Mouse (Mus musculus) intestine, postnatal 0 days (tissue): ENCODE results near the gene Pdcd11. TPM values are rescaled to one million over a fixed set of nuclear protein-coding genes. Genes with fewer than 3 reads are reported as not detected.

ENCODE experiments used
- ATAC-seq: fragments of 200-750 bp; cut with Nextera tagmentation; 2 replicates; pipeline ENCODE4 v1.8.0; 2017; ENCODE audit warnings: mild to moderate bottlenecking, moderate TSS enrichment, moderate library complexity
- H3K27ac ChIP-seq: fragments of 300-500 bp; sonication (generic); 2 replicates; pipeline ENCODE4 v1.5.1; 2014; ENCODE audit warnings: mild to moderate bottlenecking, low read depth, low read length, moderate library complexity
- H3K27me3 ChIP-seq: fragments of 300-500 bp; sonication (generic); replicated peaks from 2 replicates; pipeline ENCODE4 v1.6.1; 2014; ENCODE audit warnings: low read length, mixed read lengths; ENCODE audit not compliant: control insufficient read depth, insufficient read depth
- H3K36me3 ChIP-seq: fragments of 300-500 bp; sonication (generic); 2 replicates; pipeline ENCODE4 v1.6.1; 2014; ENCODE audit warnings: mild to moderate bottlenecking, moderate library complexity; ENCODE audit not compliant: control insufficient read depth, insufficient read depth
- H3K4me1 ChIP-seq: fragments of 300-500 bp; sonication (generic); replicated peaks from 2 replicates; pipeline ENCODE4 v1.6.1; 2014; ENCODE audit warnings: antibody characterized with exemption, low read length, mixed read lengths; ENCODE audit not compliant: control insufficient read depth, insufficient read depth
- H3K4me2 ChIP-seq: fragments of 300-500 bp; sonication (generic); replicated peaks from 2 replicates; pipeline ENCODE4 v1.6.1; 2014; ENCODE audit warnings: low read depth, mild to moderate bottlenecking, moderate library complexity
- H3K4me3 ChIP-seq: fragments of 300-500 bp; sonication (generic); 2 replicates; pipeline ENCODE4 v1.5.1; 2014; ENCODE audit warnings: low read depth, low read length
- H3K9ac ChIP-seq: fragments of 300-500 bp; sonication (generic); 2 replicates; pipeline ENCODE4 v1.6.1; 2014; ENCODE audit warnings: mild to moderate bottlenecking, low read depth, low read length
- H3K9me3 ChIP-seq: fragments of 300-500 bp; sonication (generic); 2 replicates; pipeline ENCODE4 v1.6.1; 2016; ENCODE audit warnings: mixed run types; ENCODE audit not compliant: control insufficient read depth
- CTCF ChIP-seq: sonication (generic); IDR thresholded peaks from 2 replicates; pipeline ENCODE4 v1.5.1; 2016; ENCODE audit warnings: low read depth, mild to moderate bottlenecking, control low read depth, antibody characterized with exemption, moderate library complexity
- WGBS: fragments of 180-500 bp; shearing (Covaris S2); extraction: QIAGEN DNeasy Blood & Tissue Kit; methylation state at CpG from one replicate; pipeline ENCODE4 v1.1.7; 2014; 5-methylcytosine and 5-hydroxymethylcytosine counted together
- polyA plus RNA-seq: library from polyadenylated mRNA; unstranded; fragments of >200 nt; fragmentation: Nextera tagmentation; extraction: Ambion mirVana; gene quantifications from 2 replicates; pipeline ENCODE4 v1.2.1, GENCODE M21; 2015

Pdcd11 gene
- polyA plus RNA-seq, 1 experiment from 2014 or later, result 4.3 TPM

GRCm38 (mm10) chr19:47179272-47179809, 88.8 kb downstream of the Pdcd11 start:
- no peaks in the 10 kb centered on the region for H3K9me3 ChIP-seq
- peaks cover 25% of the 10 kb centered on the region for H3K27me3 ChIP-seq
- H3K4me2 ChIP-seq, result peak overlapping the region; percentile 99
- WGBS, result under 1% methylated on average over 40 of the region's 42 CpGs
- H3K27ac ChIP-seq, result no peak overlapping the region
- H3K9ac ChIP-seq, result peak overlapping the region; percentile 52
- 0 out of 2 replicates have a peak, but pooled peaks cover 3% of the 10 kb centered on the region for H3K4me1 ChIP-seq
- no peak for TF ChIP-seq CTCF
- no peaks in the 10 kb centered on the region for H3K36me3 ChIP-seq
- H3K4me3 ChIP-seq, result peak overlapping the region; percentile 69
- ATAC-seq, result peak; percentile 22; the same call in 1 of the 2 replicates

DNA sequence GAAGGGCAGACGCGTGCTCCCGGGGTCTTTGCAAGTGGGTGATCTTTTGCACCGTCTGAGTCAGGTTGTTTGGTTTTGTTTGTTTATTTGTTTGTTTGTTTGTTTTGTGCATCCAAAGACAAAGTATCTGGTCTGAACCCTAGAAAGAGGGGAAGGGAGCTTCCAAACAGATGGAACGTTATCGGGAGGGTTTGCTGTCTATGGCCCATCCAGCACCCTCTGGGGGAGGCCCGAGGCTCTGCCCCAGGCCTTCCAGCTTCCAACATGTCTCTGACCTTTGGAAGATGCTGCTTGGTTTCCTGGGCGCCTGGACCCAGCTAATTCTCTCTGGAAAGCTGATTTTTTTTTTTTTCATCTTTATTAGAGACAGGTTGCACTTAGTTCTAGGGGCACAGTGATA, 89.4 kb downstream of the Pdcd11 start:
- ATAC-seq, result no peak
- peak overlapping the region; percentile 99; the same call in 1 of the 2 replicates for H3K4me2 ChIP-seq

More for the DNA sequence above, 89.4 kb downstream of the Pdcd11 start:
- no peak overlapping the region for H3K9ac ChIP-seq
- H3K4me1 ChIP-seq, result 0 out of 2 replicates have a peak, but pooled peaks cover 3% of the 10 kb centered on the region
- no peak for TF ChIP-seq CTCF
- no peaks in the 10 kb centered on the region for H3K9me3 ChIP-seq
- 29% methylated on average over 8 of the region's 8 CpGs for WGBS
- H3K4me3 ChIP-seq, result no peak overlapping the region
- H3K27ac ChIP-seq, result no peak overlapping the region
- no peaks in the 10 kb centered on the region for H3K36me3 ChIP-seq
- peaks cover 25% of the 10 kb centered on the region for H3K27me3 ChIP-seq

Other genes with a start within 250 kb of the Pdcd11 start
- 4.1 and 4.7 TPM in 2 replicates for gene Ina, start 76.1 kb upstream of the Pdcd11 start, polyA plus RNA-seq
- gene Nt5c2, start 75.6 kb upstream of the Pdcd11 start, polyA plus RNA-seq, result 22.0 and 23.0 TPM in 2 replicates
- 9.4 and 14.4 TPM in 2 replicates for gene Pcgf6, start 39.9 kb upstream of the Pdcd11 start, polyA plus RNA-seq
- 3.9 TPM in 2 replicates for gene Taf5, start 23.0 kb upstream of the Pdcd11 start, polyA plus RNA-seq
- 2,827 and 3,144 TPM in 2 replicates for gene Usmg5, start 121 bp upstream of the Pdcd11 start, polyA plus RNA-seq
- gene Calhm2, start 47.5 kb downstream of the Pdcd11 start, polyA plus RNA-seq, result 2.6 and 3.0 TPM in 2 replicates
- not detected in 2 replicates for gene Calhm1, start 53.5 kb downstream of the Pdcd11 start, polyA plus RNA-seq
- 0.43 and 0.95 TPM in 2 replicates for gene Calhm3, start 67.0 kb downstream of the Pdcd11 start, polyA plus RNA-seq
- 2.4 and 2.6 TPM in 2 replicates for gene Neurl1a, start 88.1 kb downstream of the Pdcd11 start, polyA plus RNA-seq